Mouse (Mus musculus) embryonic facial prominence, embryonic 14.5 days (tissue): ENCODE results near the gene Gm9747. TPM values are rescaled to one million over a fixed set of nuclear protein-coding genes. Genes with fewer than 3 reads are reported as not detected.

Experiments used
- ATAC-seq: fragments of 200-750 bp; cut with Nextera tagmentation; 2 replicates; pipeline ENCODE4 v1.8.0; 2017; ENCODE audit warnings: low read depth, moderate number of reproducible peaks, moderate TSS enrichment
- DNase-seq: peaks from one replicate; pipeline ENCODE4 v3.0.0-alpha.2; 2015; ENCODE audit warnings: low spot score
- H3K27ac ChIP-seq: fragments of 300-500 bp; sonication (generic); replicated peaks from 2 replicates; pipeline ENCODE4 v1.5.1; 2014; ENCODE audit warnings: low read depth, mild to moderate bottlenecking, low read length, moderate library complexity
- H3K27me3 ChIP-seq: fragments of 300-500 bp; sonication (generic); replicated peaks from 2 replicates; pipeline ENCODE4 v1.6.1; 2014; ENCODE audit warnings: low read length; ENCODE audit not compliant: control insufficient read depth, insufficient read depth
- H3K36me3 ChIP-seq: fragments of 300-500 bp; sonication (generic); 2 replicates; pipeline ENCODE4 v1.6.1; 2014; ENCODE audit warnings: low read length, mixed read lengths; ENCODE audit not compliant: control insufficient read depth, insufficient read depth
- H3K4me1 ChIP-seq: fragments of 300-500 bp; sonication (generic); 2 replicates; pipeline ENCODE4 v1.6.1; 2014; ENCODE audit warnings: antibody characterized with exemption, low read length; ENCODE audit not compliant: control insufficient read depth, insufficient read depth
- H3K4me2 ChIP-seq: fragments of 300-500 bp; sonication (generic); 2 replicates; pipeline ENCODE4 v1.6.1; 2014; ENCODE audit warnings: low read depth, mild to moderate bottlenecking, low read length, moderate library complexity, mixed read lengths
- H3K4me3 ChIP-seq: fragments of 300-500 bp; sonication (generic); 2 replicates; pipeline ENCODE4 v1.5.1; 2014; ENCODE audit warnings: low read depth, mild to moderate bottlenecking, low read length
- H3K9ac ChIP-seq: fragments of 300-500 bp; sonication (generic); 2 replicates; pipeline ENCODE4 v1.6.1; 2014; ENCODE audit warnings: low read depth, mild to moderate bottlenecking, low read length, moderate library complexity, mixed read lengths
- H3K9me3 ChIP-seq: fragments of 300-500 bp; sonication (generic); 2 replicates; pipeline ENCODE4 v1.6.1; 2016; ENCODE audit warnings: low read length; ENCODE audit not compliant: control insufficient read depth
- WGBS: fragments of 180-500 bp; shearing (Covaris S2); extraction: QIAGEN DNeasy Blood & Tissue Kit; methylation state at CpG from one replicate; pipeline ENCODE4 v1.1.7; 2014; 5-methylcytosine and 5-hydroxymethylcytosine counted together
- polyA plus RNA-seq: library from polyadenylated mRNA; unstranded; fragments of >200 nt; fragmentation: Nextera tagmentation; extraction: Ambion mirVana; gene quantifications from 2 replicates; pipeline ENCODE4 v1.2.1, GENCODE M21; 2014

Gene Gm9747
- polyA plus RNA-seq, 1 experiment from 2014 or later: 55.0 TPM

DNA sequence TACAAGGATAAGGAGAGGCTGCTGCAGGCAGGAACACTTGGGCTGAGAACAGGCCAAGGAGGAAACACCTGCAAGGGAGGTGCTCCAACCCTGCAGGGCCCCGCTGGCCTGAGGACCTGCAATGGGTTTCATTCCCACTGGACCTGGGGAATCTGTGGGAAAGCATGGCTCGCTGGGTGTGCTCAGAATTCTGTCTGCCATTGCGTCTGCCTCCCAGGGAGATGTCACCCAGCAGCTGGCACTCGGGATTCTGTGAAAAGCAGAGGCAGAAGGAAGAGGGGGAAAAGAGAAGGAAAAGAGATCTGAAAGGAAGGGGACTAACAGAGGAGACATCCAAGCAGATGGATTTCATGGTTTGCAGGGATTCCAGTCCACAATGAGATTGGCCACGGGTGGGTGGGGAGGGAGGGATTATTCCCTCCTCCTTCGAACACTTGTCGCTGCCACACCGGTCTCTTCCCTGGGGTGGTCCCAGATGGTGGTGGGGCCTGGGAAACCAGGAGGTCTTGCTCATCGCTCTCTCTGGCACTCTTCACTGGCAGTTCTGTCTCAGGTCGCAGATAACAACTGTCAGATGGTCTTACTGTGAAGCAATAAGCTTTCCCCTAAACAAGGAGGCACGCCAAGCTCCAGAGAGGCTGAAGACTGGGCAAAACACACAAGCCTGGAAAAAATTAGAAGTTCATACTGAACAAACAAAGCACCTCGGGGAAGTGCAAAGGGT is 12.1 kb upstream of the Gm9747 start:
- H3K4me3 ChIP-seq: no peak overlapping the region
- H3K4me1 ChIP-seq: peaks cover 9% of the 10 kb centered on the region; the same call in 1 of the 2 replicates
- no peaks in the 10 kb centered on the region for H3K27me3 ChIP-seq
- no peak overlapping the region for H3K9ac ChIP-seq
- H3K9me3 ChIP-seq: no peaks in the 10 kb centered on the region
- H3K36me3 ChIP-seq: no peaks in the 10 kb centered on the region
- H3K4me2 ChIP-seq: peak overlapping the region; percentile 1; the same call in 1 of the 2 replicates
- 22% methylated on average over 12 of the region's 12 CpGs for WGBS
- DNase-seq (peak; percentile 46), ATAC-seq (peak; percentile 37; the same call in 1 of the 2 replicates)
- no peak overlapping the region for H3K27ac ChIP-seq

DNA sequence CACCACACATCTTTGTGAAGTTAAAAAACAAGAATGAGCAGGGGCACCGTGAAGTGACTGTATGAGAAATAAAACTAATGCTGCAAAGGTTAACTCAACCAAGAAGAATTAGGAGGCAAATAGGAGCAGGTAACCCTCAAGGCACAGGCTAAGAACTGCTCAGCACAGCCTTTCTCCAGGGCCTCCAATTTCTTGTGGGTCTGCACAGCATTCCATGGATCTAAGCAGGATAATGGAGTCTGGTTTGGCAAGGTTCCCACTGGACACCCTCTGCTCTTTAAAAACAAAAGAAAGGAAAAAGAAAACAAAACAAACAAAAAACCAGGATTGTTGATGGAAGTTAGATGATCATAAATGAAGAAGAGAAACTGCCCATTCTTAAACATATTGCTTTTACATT is 11.4 kb upstream of the Gm9747 start:
- Histone ChIP-seq H3K36me3 (no peaks in the 10 kb centered on the region), H3K4me3 (no peak overlapping the region), H3K4me1 (peaks cover 9% of the 10 kb centered on the region; the same call in 1 of the 2 replicates), H3K9ac (no peak overlapping the region), H3K4me2 (no peak overlapping the region), H3K9me3 (no peaks in the 10 kb centered on the region), H3K27ac (no peak overlapping the region), H3K27me3 (no peaks in the 10 kb centered on the region)
- 18% methylated on average over 1 of the region's 1 CpGs for WGBS
- ATAC-seq: no peak
- DNase-seq: no peak

DNA sequence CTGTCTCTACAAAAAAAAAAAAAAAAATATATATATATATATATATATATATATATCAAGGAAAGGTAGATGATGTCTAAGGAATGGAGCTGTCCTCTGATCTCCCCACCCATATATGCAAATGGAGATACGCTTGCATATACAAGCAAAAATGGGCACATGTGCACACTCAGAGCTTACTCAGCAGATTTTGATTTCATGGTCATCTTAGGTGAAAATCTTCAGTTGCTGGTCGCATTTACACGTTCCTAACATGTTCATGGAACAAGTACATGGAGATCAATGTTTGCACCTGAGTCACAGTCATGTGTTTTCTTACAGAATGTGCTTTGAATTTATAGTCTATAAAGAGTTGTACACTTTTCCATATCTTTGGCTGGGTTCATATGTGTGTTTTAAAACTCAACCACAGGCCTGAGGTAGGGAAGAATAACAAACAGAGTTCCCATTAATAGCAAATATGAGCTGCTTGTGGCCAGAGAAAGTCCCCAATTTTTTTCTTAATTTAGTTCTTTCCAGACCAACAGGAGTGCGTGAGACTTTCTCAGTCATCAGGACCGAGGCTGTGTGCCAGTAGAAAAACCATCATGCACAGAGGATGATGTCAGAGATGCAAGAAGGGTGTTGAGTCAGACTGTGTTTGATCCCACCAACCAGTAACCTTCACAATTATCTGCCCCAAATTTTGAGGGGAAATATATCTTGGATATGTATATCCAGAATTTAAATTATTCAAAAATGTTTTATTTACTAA is 9.7 kb upstream of the Gm9747 start:
- 80% methylated on average over 5 of the region's 5 CpGs for WGBS
- H3K4me2 ChIP-seq: no peak overlapping the region

DNA sequence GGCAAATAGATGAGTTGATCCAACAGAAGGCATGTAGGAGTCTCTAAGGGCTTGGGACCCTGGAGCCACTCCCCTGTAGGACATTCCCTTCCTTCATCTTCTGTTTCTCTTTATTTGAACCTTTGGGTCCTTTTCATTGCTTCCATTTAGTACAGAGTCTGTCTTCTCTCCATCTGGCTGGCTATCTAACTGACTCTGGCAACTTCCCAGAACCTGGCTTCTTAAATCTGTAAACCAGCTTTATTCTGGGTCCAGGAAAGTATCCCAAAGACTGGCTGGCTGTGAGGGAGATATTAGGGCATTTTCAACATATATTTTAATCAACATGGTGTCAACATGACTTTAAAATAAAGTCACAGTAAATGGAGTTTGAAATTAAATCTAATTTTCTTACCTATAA is 4.1 kb upstream of the Gm9747 start:
- no peaks in the 10 kb centered on the region for H3K9me3 ChIP-seq
- H3K4me2 ChIP-seq: no peak overlapping the region
- peaks cover 5% of the 10 kb centered on the region; the same call in 1 of the 2 replicates for H3K36me3 ChIP-seq
- H3K9ac ChIP-seq: no peak overlapping the region
- no peaks in the 10 kb centered on the region for H3K4me1 ChIP-seq
- DNase-seq (no peak), ATAC-seq (no peak)
- H3K4me3 ChIP-seq: no peak overlapping the region
- H3K27ac ChIP-seq: no peak overlapping the region
- H3K27me3 ChIP-seq: no peaks in the 10 kb centered on the region

More for the DNA sequence above, 9.7 kb upstream of the Gm9747 start:
- ATAC-seq (no peak), DNase-seq (no peak)
- Histone ChIP-seq H3K9ac (no peak overlapping the region), H3K4me3 (no peak overlapping the region), H3K27me3 (no peaks in the 10 kb centered on the region), H3K4me1 (peaks cover 9% of the 10 kb centered on the region; the same call in 1 of the 2 replicates), H3K36me3 (no peaks in the 10 kb centered on the region), H3K27ac (no peak overlapping the region), H3K9me3 (no peaks in the 10 kb centered on the region)

DNA sequence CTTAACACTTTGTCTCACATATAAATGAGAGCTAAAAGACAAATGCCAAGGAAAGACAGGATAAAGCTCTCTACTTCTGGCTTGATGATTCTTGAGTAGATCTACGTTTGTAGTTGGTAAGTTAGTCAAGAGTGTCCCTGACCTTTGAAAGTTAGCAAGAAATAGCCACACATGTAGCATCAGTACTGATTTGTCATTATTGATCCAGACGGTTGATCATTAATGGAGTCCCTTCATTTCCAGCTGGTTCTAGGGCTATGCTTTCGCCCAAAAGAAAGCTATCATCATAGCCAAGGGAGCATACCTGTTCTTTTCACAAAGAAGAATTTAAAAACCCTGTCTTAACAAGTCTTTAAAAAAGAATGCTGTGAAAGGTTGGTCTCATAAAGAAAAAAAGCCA is 1.7 kb downstream of the Gm9747 start:
- Histone ChIP-seq H3K9me3 (no peaks in the 10 kb centered on the region), H3K36me3 (peaks cover 32% of the 10 kb centered on the region), H3K27me3 (no peaks in the 10 kb centered on the region), H3K9ac (no peak overlapping the region), H3K4me3 (no peak overlapping the region), H3K27ac (no peak overlapping the region), H3K4me1 (no peaks in the 10 kb centered on the region), H3K4me2 (no peak overlapping the region)
- DNase-seq (no peak), ATAC-seq (no peak)
- WGBS: 90% methylated on average over 3 of the region's 3 CpGs

DNA sequence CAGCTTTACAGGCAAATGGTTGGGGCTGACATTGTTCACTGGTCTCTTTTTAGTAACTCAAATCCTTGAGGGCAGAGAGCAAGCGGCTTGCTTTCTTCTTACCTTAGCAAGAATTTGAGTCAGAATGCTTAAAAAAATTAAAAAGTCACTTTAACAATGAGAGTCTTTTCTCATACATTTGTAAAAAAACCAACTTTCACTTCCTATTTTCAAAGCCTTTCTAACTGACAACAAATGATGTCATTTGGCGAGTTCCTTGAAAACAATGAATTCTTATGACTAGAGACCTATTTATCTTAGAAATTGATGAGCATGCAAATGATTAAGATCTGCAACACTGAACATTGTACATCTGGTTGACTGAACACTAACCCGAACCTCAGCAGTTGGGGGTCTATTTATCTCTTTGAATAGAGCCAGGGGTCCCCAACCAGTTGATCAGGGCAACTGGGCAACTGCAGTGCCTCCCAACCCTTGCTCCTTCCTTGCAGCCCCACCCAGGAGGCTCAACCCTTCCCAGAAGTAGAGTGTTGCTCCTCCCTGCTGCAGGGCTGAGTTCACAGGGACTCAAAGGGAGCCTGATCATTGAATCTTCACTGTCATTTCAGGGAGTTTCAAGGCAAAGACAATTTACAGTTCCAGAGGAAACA is 2.7 kb downstream of the Gm9747 start:
- no peak for DNase-seq
- no peaks in the 10 kb centered on the region for H3K9me3 ChIP-seq
- no peak overlapping the region for H3K27ac ChIP-seq
- peaks cover 33% of the 10 kb centered on the region for H3K36me3 ChIP-seq
- no peak for ATAC-seq
- H3K27me3 ChIP-seq: no peaks in the 10 kb centered on the region
- no peak overlapping the region for H3K9ac ChIP-seq
- no peak overlapping the region for H3K4me3 ChIP-seq
- H3K4me1 ChIP-seq: no peaks in the 10 kb centered on the region
- H3K4me2 ChIP-seq: no peak overlapping the region
- 81% methylated on average over 3 of the region's 3 CpGs for WGBS

DNA sequence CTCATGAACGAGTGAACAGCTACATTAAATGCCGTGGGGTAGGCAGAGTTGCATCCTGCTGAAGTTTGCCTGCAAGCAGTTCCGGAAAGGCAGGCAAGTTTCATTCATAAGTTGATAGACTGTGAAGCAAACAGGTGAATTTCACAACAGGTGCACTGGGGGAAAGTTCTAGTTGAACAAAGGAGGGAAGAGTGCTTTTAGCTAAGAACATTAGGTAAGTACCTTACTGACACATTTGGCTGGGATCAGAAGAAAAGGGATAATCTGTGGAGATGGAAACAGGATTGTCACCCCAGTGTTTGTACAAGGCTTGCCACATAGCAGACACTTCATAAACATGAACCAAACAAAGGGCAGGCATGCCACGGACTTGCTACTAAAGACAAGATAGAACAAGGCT is 5.3 kb downstream of the Gm9747 start:
- Histone ChIP-seq H3K9me3 (no peaks in the 10 kb centered on the region), H3K4me2 (no peak overlapping the region), H3K27me3 (no peaks in the 10 kb centered on the region), H3K4me3 (no peak overlapping the region), H3K4me1 (no peaks in the 10 kb centered on the region), H3K9ac (no peak overlapping the region), H3K27ac (no peak overlapping the region), H3K36me3 (peaks cover 35% of the 10 kb centered on the region)
- ATAC-seq (no peak), DNase-seq (no peak)
- 70% methylated on average over 4 of the region's 4 CpGs for WGBS

DNA sequence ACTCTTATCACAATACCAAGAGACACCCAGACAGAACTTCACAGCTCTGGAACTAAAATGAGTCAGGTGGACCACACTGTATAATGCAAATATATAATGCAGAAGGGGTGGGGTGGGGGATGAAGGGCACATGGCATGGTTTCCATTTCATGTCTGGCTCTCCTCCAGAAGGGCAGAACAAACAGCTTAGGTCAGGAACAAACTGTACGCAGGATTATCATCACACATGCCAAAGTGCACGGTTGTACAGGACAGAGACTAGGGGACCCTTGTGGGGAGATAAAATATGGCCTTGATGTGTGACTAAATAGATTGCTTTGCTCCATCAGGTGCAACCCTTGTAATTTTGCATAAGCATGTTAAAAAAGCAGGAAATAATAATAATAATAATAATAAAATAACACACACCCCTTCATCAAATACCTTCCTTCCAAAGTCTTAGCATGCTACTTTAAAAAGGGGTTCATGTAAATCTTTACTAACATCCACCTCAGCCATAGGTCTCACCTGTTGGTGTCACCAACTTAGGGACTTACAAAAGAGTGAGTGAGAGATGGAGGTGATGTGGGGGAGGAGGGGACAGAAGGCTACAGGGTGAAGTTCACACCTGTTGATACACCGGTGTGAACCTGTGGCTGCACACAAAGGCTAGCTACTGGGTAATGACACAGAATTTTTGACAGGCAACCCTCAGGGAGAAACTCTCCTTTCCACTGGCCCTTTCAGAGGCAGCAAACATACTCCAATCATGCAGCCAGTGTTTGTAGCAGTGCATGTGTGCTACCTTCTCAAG is 6.7 kb downstream of the Gm9747 start:
- Histone ChIP-seq H3K27ac (no peak overlapping the region), H3K36me3 (peaks cover 29% of the 10 kb centered on the region), H3K9me3 (no peaks in the 10 kb centered on the region), H3K4me2 (no peak overlapping the region), H3K27me3 (no peaks in the 10 kb centered on the region), H3K4me1 (peaks cover under 1% of the 10 kb centered on the region; the same call in 1 of the 2 replicates), H3K4me3 (no peak overlapping the region), H3K9ac (no peak overlapping the region)
- WGBS: 58% methylated on average over 3 of the region's 3 CpGs
- DNase-seq: no peak
- no peak for ATAC-seq
